Mouse (Mus musculus): ENCODE measurements around the gene Arhgap9.
A peak's percentile ranks its signal among the peaks of the same experiment; 100 is the strongest.

Gene Arhgap9

GRCm38 (mm10) chr10:127322669-127323068 is 905 bp downstream of the Arhgap9 start:
- DNase-seq (ENCODE audit: low read depth, low spot score) = no peak

GRCm38 (mm10) chr10:127323131-127323855 is 1.5 kb downstream of the Arhgap9 start:
- DNase-seq (ENCODE audit: low read depth, low spot score) = no peak

GRCm38 (mm10) chr10:127324495-127324894 is 2.7 kb downstream of the Arhgap9 start:
- DNase-seq (ENCODE audit: low read depth, low spot score) = no peak

- no peak for DNase-seq (ENCODE audit: low read depth, low spot score)
These were observed 3.8 kb downstream of the Arhgap9 start for GRCm38 (mm10) chr10:127325454-127326016.

- DNase-seq (ENCODE audit: low read depth, low spot score) = no peak
These were observed 4.4 kb downstream of the Arhgap9 start for GRCm38 (mm10) chr10:127326017-127326801.

- no peak for DNase-seq (ENCODE audit: low read depth, low spot score)
These were observed 5.1 kb downstream of the Arhgap9 start for GRCm38 (mm10) chr10:127326828-127327227.

GRCm38 (mm10) chr10:127327461-127328145 is 5.8 kb downstream of the Arhgap9 start:
- no peak for DNase-seq (ENCODE audit: low read depth, low spot score)

GRCm38 (mm10) chr10:127330212-127330611 is 8.4 kb downstream of the Arhgap9 start:
- no peak for DNase-seq (ENCODE audit: low read depth, low spot score)

GRCm38 (mm10) chr10:127332211-127332874 is 10.6 kb downstream of the Arhgap9 start:
- no peak for DNase-seq (ENCODE audit: low read depth, low spot score)

- DNase-seq (ENCODE audit: low read depth, low spot score) = no peak
These were observed 11.4 kb downstream of the Arhgap9 start for GRCm38 (mm10) chr10:127333152-127333551.

GRCm38 (mm10) chr10:127335271-127335670 is 13.5 kb downstream of the Arhgap9 start:
- DNase-seq (ENCODE audit: low read depth, low spot score) = no peak

GRCm38 (mm10) chr10:127336952-127337351 is 15.2 kb downstream of the Arhgap9 start:
- no peak for DNase-seq (ENCODE audit: low read depth, low spot score)

GRCm38 (mm10) chr10:127337536-127338099 is 15.9 kb downstream of the Arhgap9 start:
- no peak for DNase-seq (ENCODE audit: low read depth, low spot score)

- DNase-seq (ENCODE audit: low read depth, low spot score) = peak; percentile 69
These were observed 17.3 kb downstream of the Arhgap9 start for GRCm38 (mm10) chr10:127338930-127339682.

- DNase-seq (ENCODE audit: low read depth, low spot score) = no peak
These were observed 18.2 kb downstream of the Arhgap9 start for GRCm38 (mm10) chr10:127339683-127340576.

GRCm38 (mm10) chr10:127340577-127341359 is 19.0 kb downstream of the Arhgap9 start:
- no peak for DNase-seq (ENCODE audit: low read depth, low spot score)

GRCm38 (mm10) chr10:127341360-127341690 is 19.6 kb downstream of the Arhgap9 start:
- no peak for DNase-seq (ENCODE audit: low read depth, low spot score)

- no peak for DNase-seq (ENCODE audit: low read depth, low spot score)
These were observed 20.3 kb downstream of the Arhgap9 start, which contains the start of gene Gli1 for GRCm38 (mm10) chr10:127341891-127342639. TSS of gene Gli1 (minus strand) at chr10:127341974.
